Mouse (Mus musculus) megakaryocyte, embryonic 14.5 days (primary cell): ENCODE data around the gene 9330182L06Rik.

ENCODE experiments used
- FLI1 ChIP-seq: IDR thresholded peaks from 2 replicates; pipeline ENCODE4 v1.6.1; 2012; ENCODE audit warnings: low read length, inconsistent platforms, mixed read lengths
- GATA1 ChIP-seq: IDR thresholded peaks from 3 replicates; pipeline ENCODE4 v1.6.1; 2012; ENCODE audit warnings: mixed read lengths, low read length, inconsistent platforms, borderline replicate concordance

GRCm38 (mm10) chr5:9352646-9353045 is 86.7 kb downstream of the 9330182L06Rik start:
- TF ChIP-seq GATA1: no peak
- TF ChIP-seq FLI1: no peak
